Comparison of ENCODE assay signal across 8 mouse cellular contexts in genomic region chr9:45048511-45048910, GRCm38 (mm10). TPM values are rescaled to one million over a fixed set of nuclear protein-coding genes. Genes with fewer than 3 reads are reported as not detected.
DNase-seq lines count a peak whose midpoint lies in the region; ATAC-seq and TF ChIP-seq lines count a peak whose summit lies in the region.

No protein-coding gene starts in this region.

- H3K4me1 ChIP-seq in liver, postnatal 0 days (ENCODE audit: insufficient read depth), result no peaks in the 10 kb centered on the region
- H3K4me1 ChIP-seq in liver, embryonic 12.5 days, result no peaks in the 10 kb centered on the region

- 19% methylated on average over 4 of the region's 4 CpGs for WGBS in liver, postnatal 0 days (ENCODE audit: insufficient replicate concordance)
- 25% methylated on average over 4 of the region's 4 CpGs for WGBS in liver, embryonic 12.5 days (ENCODE audit: insufficient replicate concordance)

- H3K27ac ChIP-seq in liver, postnatal 0 days (ENCODE audit: low read depth), result no peak overlapping the region
- H3K27ac ChIP-seq in liver, embryonic 12.5 days, result no peak overlapping the region

- 0 out of 2 replicates have a peak, but pooled peaks have one; percentile 21 for ATAC-seq in liver, postnatal 0 days
- no peak for ATAC-seq in liver, embryonic 12.5 days
- peak; percentile 74 for ATAC-seq in erythroblast, adult 5-6 weeks (replicated peaks; ENCODE audit: low FRiP score, poor library complexity, severe bottlenecking)

- H3K36me3 ChIP-seq in liver, postnatal 0 days (replicated peaks; ENCODE audit: insufficient read depth, low read length), result peaks cover 12% of the 10 kb centered on the region; the same call in 1 of the 2 replicates
- no peaks in the 10 kb centered on the region for H3K36me3 ChIP-seq in liver, embryonic 12.5 days

- H3K9ac ChIP-seq in liver, postnatal 0 days (replicated peaks), result no peak overlapping the region
- H3K9ac ChIP-seq in liver, embryonic 12.5 days, result no peak overlapping the region

- H3K9me3 ChIP-seq in liver, postnatal 0 days (ENCODE audit: low read length), result no peaks in the 10 kb centered on the region
- no peaks in the 10 kb centered on the region for H3K9me3 ChIP-seq in liver, embryonic 12.5 days (replicated peaks)

- no peak overlapping the region for H3K4me2 ChIP-seq in liver, postnatal 0 days (ENCODE audit: low read depth, low read length)
- H3K4me2 ChIP-seq in liver, embryonic 12.5 days, result no peak overlapping the region

- peak; percentile 83 for TF ChIP-seq CTCF in liver, postnatal 0 days (IDR thresholded peaks at IDR 0.05; ENCODE audit: low read depth)

- no peak overlapping the region for H3K4me3 ChIP-seq in liver, postnatal 0 days (ENCODE audit: low read depth, low read length)
- no peak overlapping the region for H3K4me3 ChIP-seq in liver, embryonic 12.5 days

- no peak for TF ChIP-seq EP300 in liver, postnatal 0 days (IDR thresholded peaks at IDR 0.05; ENCODE audit: low read depth)

- 0 out of 2 replicates have a peak, but pooled peaks cover 5% of the 10 kb centered on the region for H3K27me3 ChIP-seq in liver, postnatal 0 days (ENCODE audit: insufficient read depth, low read length)
- peaks cover 26% of the 10 kb centered on the region for H3K27me3 ChIP-seq in liver, embryonic 12.5 days (replicated peaks)

- peak; percentile 77 for DNase-seq in cerebellum, adult 9-10 months
- DNase-seq in cerebellum, postnatal 4 days (ENCODE audit: low spot score in 2 of 2), result no peak
- no peak for DNase-seq in liver, postnatal 0 days
- peak; percentile 43 for DNase-seq in MEL-GATA-1-ER (ENCODE audit: extremely low read depth, low read depth)
- DNase-seq in thymus, postnatal 14 days, result peak; percentile 55
- DNase-seq in spleen, postnatal 10 days (ENCODE audit: low spot score in 2 of 2), result no peak

RNA-seq across cellular contexts. Expression of gene Mpzl3, which starts 6.5 kb away (rescaled TPM):
- 0.99 and 1.4 TPM in 2 replicates for polyA plus RNA-seq in liver, postnatal 0 days (2015; fragmentation: Nextera tagmentation; extraction: Ambion mirVana)
- 0.63 and 1.1 TPM in 2 replicates for polyA plus RNA-seq in liver, embryonic 12.5 days (2016; fragmentation: Nextera tagmentation; extraction: Ambion mirVana)
- 1.0 and 1.9 TPM in 2 replicates for total RNA-seq in erythroblast, adult 5-6 weeks (2015; ENCODE audit: low replicate concordance)
- total RNA-seq in erythroblast, adult 5-6 weeks (2017; ENCODE audit: low replicate concordance), result 0.56 TPM in 1 of 2 replicates, not detected in the other

RNA-seq across cellular contexts. Expression of gene Mpzl2, which starts 8.9 kb away (rescaled TPM):
- polyA plus RNA-seq in liver, postnatal 0 days (2015; fragmentation: Nextera tagmentation; extraction: Ambion mirVana), result 13.7 and 15.7 TPM in 2 replicates
- 3.9 and 4.9 TPM in 2 replicates for polyA plus RNA-seq in liver, embryonic 12.5 days (2016; fragmentation: Nextera tagmentation; extraction: Ambion mirVana)
- not detected in 2 replicates for total RNA-seq in erythroblast, adult 5-6 weeks (2015; ENCODE audit: low replicate concordance)
- total RNA-seq in erythroblast, adult 5-6 weeks (2017; ENCODE audit: low replicate concordance), result not detected in 2 replicates

RNA-seq across cellular contexts. Expression of gene Jaml, which starts 30.5 kb away (rescaled TPM):
- 0.68 and 0.73 TPM in 2 replicates for polyA plus RNA-seq in liver, postnatal 0 days (2015; fragmentation: Nextera tagmentation; extraction: Ambion mirVana)
- 0.12 TPM in 1 of 2 replicates, not detected in the other for polyA plus RNA-seq in liver, embryonic 12.5 days (2016; fragmentation: Nextera tagmentation; extraction: Ambion mirVana)
- 2.7 and 3.1 TPM in 2 replicates for total RNA-seq in erythroblast, adult 5-6 weeks (2015; ENCODE audit: low replicate concordance)
- total RNA-seq in erythroblast, adult 5-6 weeks (2017; ENCODE audit: low replicate concordance), result 1.2 and 3.6 TPM in 2 replicates

RNA-seq across cellular contexts. Expression of gene Cd3e, which starts 39.1 kb away (rescaled TPM):
- polyA plus RNA-seq in liver, postnatal 0 days (2015; fragmentation: Nextera tagmentation; extraction: Ambion mirVana), result not detected in 2 replicates
- not detected in 2 replicates for polyA plus RNA-seq in liver, embryonic 12.5 days (2016; fragmentation: Nextera tagmentation; extraction: Ambion mirVana)
- total RNA-seq in erythroblast, adult 5-6 weeks (2015; ENCODE audit: low replicate concordance), result not detected in 2 replicates
- 0.43 TPM in 1 of 2 replicates, not detected in the other for total RNA-seq in erythroblast, adult 5-6 weeks (2017; ENCODE audit: low replicate concordance)

Comparison
In these comparisons a context has a peak if more than half of its experiments do, and no peak if none do; other contexts are left out.
1. DNase-seq: peak in cerebellum, adult 9-10 months (single experiment), MEL-GATA-1-ER (single experiment) and thymus, postnatal 14 days (single experiment); none in cerebellum, postnatal 4 days (0 of 2), liver, postnatal 0 days (single experiment) and spleen, postnatal 10 days (0 of 2).